Mouse (Mus musculus): Measurements from ENCODE around the gene Mbnl1.

- no peak for TF ChIP-seq CTCF (IDR thresholded peaks at IDR 0.05; ENCODE audit: insufficient read depth, low read depth, low read length)
- no peak for TF ChIP-seq POLR2A (IDR thresholded peaks at IDR 0.05; ENCODE audit: insufficient read depth, low read depth, low read length)
These were observed 29.0 kb downstream of the Mbnl1 start for GRCm38 (mm10) chr3:60501561-60502151.
